Mouse (Mus musculus) hindbrain, postnatal 0 days (tissue): ENCODE measurements at regions not wholly inside any gene's neighbourhood (a gene's known extent, or its start where the extent isn't known, plus 50 kb on each side); places are given as distances from the start of the nearest gene placed in this dataset.

Source experiments
- ATAC-seq: fragments of 200-750 bp; cut with Nextera tagmentation; 2 replicates; pipeline ENCODE4 v1.8.0; 2017; ENCODE audit warnings: mild to moderate bottlenecking, moderate TSS enrichment, moderate library complexity
- DNase-seq: peaks from one replicate; pipeline ENCODE4 v3.0.0-alpha.2; 2015; ENCODE audit warnings: low spot score
- H3K27ac ChIP-seq: fragments of 300-500 bp; sonication (generic); 2 replicates; pipeline ENCODE4 v1.5.1; 2014; ENCODE audit warnings: mild to moderate bottlenecking
- H3K27me3 ChIP-seq: fragments of 300-500 bp; sonication (generic); 2 replicates; pipeline ENCODE4 v1.6.1; 2014; ENCODE audit warnings: low read length, mixed read lengths; ENCODE audit not compliant: insufficient read depth
- H3K36me3 ChIP-seq: fragments of 300-500 bp; sonication (generic); 2 replicates; pipeline ENCODE4 v1.6.1; 2014; ENCODE audit warnings: low read length, mixed read lengths; ENCODE audit not compliant: insufficient read depth
- H3K4me1 ChIP-seq: fragments of 300-500 bp; sonication (generic); 2 replicates; pipeline ENCODE4 v1.6.1; 2014; ENCODE audit warnings: antibody characterized with exemption, low read length, mixed read lengths; ENCODE audit not compliant: insufficient read depth
- H3K4me2 ChIP-seq: fragments of 300-500 bp; sonication (generic); 2 replicates; pipeline ENCODE4 v1.6.1; 2014; ENCODE audit warnings: low read depth, mild to moderate bottlenecking, low read length, moderate library complexity, mixed read lengths
- H3K4me3 ChIP-seq: fragments of 300-500 bp; sonication (generic); 2 replicates; pipeline ENCODE4 v1.5.1; 2014; ENCODE audit warnings: low read length
- H3K9ac ChIP-seq: fragments of 300-500 bp; sonication (generic); replicated peaks from 2 replicates; pipeline ENCODE4 v1.6.1; 2014; ENCODE audit warnings: mild to moderate bottlenecking, low read length, moderate library complexity, mixed read lengths
- H3K9me3 ChIP-seq: fragments of 300-500 bp; sonication (generic); 2 replicates; pipeline ENCODE4 v1.6.1; 2016; ENCODE audit warnings: low read length, mixed read lengths
- CTCF ChIP-seq: IDR thresholded peaks from 2 replicates; pipeline ENCODE4 v1.5.1; 2016; ENCODE audit warnings: antibody characterized with exemption, control low read depth, low read depth
- WGBS: fragments of 180-500 bp; shearing (Covaris S2); extraction: QIAGEN DNeasy Blood & Tissue Kit; methylation state at CpG from one replicate; pipeline ENCODE4 v1.1.7; 2014; 5-methylcytosine and 5-hydroxymethylcytosine counted together

DNA sequence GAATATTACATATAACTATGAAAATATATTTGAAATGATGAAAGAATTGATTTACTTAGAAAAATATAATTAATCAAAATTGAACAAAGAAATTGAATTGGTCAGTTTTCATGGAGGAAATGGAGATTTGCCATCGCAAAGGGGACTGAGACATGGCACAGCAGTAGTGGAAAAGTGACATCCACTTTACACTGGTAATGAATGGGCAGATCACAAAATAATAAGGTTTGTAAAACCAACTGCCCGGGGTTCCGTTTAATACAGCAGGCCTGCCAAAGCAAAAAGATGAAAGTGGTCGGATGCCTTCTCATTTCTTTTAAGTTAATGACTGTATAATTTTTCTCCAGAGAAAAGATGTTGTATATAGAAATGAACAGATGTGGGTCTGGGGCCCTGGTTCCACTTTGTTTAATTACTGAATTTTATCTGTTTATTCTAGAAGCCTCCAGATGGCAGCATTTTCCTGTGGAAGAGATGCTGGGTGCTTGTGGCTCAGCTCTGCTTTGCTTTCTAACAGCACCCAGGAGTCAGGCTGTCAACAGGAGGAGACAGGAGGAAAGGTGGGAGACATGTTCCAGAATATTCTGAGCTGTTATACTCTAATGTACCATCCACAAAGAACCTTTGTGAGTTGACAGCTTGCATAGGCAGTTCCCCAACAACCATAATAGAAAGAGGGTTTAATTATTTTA is 75.6 kb upstream of the Fbxl17 start:
- Histone ChIP-seq H3K27ac (no peak overlapping the region), H3K36me3 (no peaks in the 10 kb centered on the region), H3K9me3 (no peaks in the 10 kb centered on the region), H3K4me3 (no peak overlapping the region), H3K4me2 (no peak overlapping the region), H3K4me1 (no peaks in the 10 kb centered on the region), H3K9ac (no peak overlapping the region), H3K27me3 (no peaks in the 10 kb centered on the region)
- ATAC-seq (peak; percentile 45), DNase-seq (peak; percentile 88)
- WGBS: 55% methylated on average over 4 of the region's 4 CpGs
- peak; percentile 75 for TF ChIP-seq CTCF

GRCm38 (mm10) chr17:63582870-63583269 is 83.1 kb upstream of the Fbxl17 start:
- TF ChIP-seq CTCF: no peak
- ATAC-seq (no peak), DNase-seq (no peak)
- Histone ChIP-seq H3K36me3 (no peaks in the 10 kb centered on the region), H3K4me2 (no peak overlapping the region), H3K4me3 (no peak overlapping the region), H3K9ac (no peak overlapping the region), H3K27ac (no peak overlapping the region), H3K9me3 (no peaks in the 10 kb centered on the region), H3K4me1 (no peaks in the 10 kb centered on the region), H3K27me3 (no peaks in the 10 kb centered on the region)
- 54% methylated on average over 4 of the region's 4 CpGs for WGBS

GRCm38 (mm10) chr17:63607021-63607751 is 107.4 kb upstream of the Fbxl17 start:
- Histone ChIP-seq H3K4me3 (no peak overlapping the region), H3K27ac (no peak overlapping the region), H3K4me1 (0 out of 2 replicates have a peak, but pooled peaks cover 3% of the 10 kb centered on the region), H3K27me3 (no peaks in the 10 kb centered on the region), H3K4me2 (no peak overlapping the region), H3K9me3 (no peaks in the 10 kb centered on the region), H3K36me3 (no peaks in the 10 kb centered on the region), H3K9ac (no peak overlapping the region)
- no peak for TF ChIP-seq CTCF
- ATAC-seq: no peak
- no peak for DNase-seq
- 19% methylated on average over 7 of the region's 7 CpGs for WGBS

DNA sequence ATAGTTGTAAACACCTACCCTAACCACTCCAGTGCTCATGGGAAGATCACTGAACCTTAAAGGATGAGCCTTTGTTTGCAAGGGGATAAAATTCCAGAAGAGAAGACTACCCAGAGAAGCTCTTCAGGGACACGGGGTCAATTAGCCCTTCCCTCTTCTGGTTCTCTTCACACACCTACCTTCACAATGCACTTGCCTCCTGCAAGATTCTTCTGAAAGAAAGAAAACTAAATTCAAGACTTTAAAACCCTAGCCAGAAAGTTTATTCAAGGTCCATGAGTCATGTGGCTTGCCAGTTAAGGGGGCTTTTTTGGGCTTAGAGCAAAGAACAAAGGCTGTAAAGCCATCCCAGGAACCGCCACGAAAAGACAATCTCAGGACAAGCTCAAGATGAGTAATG is 122.9 kb upstream of the Fbxl17 start:
- no peaks in the 10 kb centered on the region for H3K27me3 ChIP-seq
- DNase-seq (no peak), ATAC-seq (no peak)
- 18% methylated on average over 3 of the region's 3 CpGs for WGBS
- no peak overlapping the region for H3K4me3 ChIP-seq
- H3K4me1 ChIP-seq: no peaks in the 10 kb centered on the region
- TF ChIP-seq CTCF: no peak
- no peaks in the 10 kb centered on the region for H3K36me3 ChIP-seq
- no peaks in the 10 kb centered on the region for H3K9me3 ChIP-seq
- no peak overlapping the region for H3K9ac ChIP-seq
- no peak overlapping the region for H3K27ac ChIP-seq
- no peak overlapping the region for H3K4me2 ChIP-seq

DNA sequence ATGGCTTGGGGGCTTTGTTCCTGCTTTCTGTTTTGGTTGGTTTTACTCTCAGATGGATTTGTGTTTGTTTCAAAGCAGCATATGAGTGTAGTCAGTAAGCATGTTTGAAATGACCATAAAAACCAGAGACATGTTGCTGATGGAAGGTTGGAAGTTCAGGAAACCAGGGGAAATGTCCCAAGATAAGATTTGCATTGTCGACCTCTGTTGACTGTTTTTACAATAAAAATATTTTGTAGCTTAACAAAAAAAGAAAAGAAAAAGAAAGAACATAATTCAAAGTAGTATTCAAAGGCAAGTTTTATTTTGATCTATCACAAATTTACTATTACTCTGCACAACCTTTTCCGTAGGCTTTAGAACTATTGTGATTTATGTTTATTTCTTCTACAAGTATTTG is 137.8 kb upstream of the Fbxl17 start:
- Histone ChIP-seq H3K27ac (no peak overlapping the region), H3K4me3 (no peak overlapping the region), H3K9ac (no peak overlapping the region), H3K4me2 (no peak overlapping the region), H3K9me3 (no peaks in the 10 kb centered on the region), H3K4me1 (no peaks in the 10 kb centered on the region), H3K36me3 (no peaks in the 10 kb centered on the region), H3K27me3 (no peaks in the 10 kb centered on the region)
- DNase-seq (no peak), ATAC-seq (no peak)
- 85% methylated on average over 2 of the region's 2 CpGs for WGBS
- TF ChIP-seq CTCF: no peak

DNA sequence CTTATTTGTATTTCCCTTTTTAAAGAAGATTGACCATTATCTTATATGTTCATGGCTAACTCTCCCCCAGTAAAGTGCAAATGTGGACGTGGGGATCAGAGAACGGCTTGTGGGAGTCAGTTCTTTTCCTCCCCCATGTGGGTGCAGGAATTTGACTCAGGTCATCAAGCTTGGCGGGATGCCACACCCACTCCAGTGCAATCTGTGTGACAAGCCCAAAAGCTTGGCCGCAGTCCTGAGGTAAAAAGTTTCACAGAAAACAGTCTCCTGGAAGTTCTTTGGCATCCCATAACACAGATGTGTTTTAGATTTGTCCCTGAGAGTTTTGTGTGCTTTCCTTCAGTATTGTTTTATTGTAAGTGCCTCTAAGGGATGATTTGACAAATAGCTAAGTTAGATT is 144.6 kb upstream of the Fbxl17 start:
- H3K4me2 ChIP-seq: no peak overlapping the region
- ATAC-seq (no peak), DNase-seq (no peak)
- H3K4me1 ChIP-seq: no peaks in the 10 kb centered on the region
- H3K9ac ChIP-seq: no peak overlapping the region
- 76% methylated on average over 4 of the region's 4 CpGs for WGBS
- no peak for TF ChIP-seq CTCF
- no peak overlapping the region for H3K4me3 ChIP-seq
- H3K36me3 ChIP-seq: no peaks in the 10 kb centered on the region
- H3K9me3 ChIP-seq: no peaks in the 10 kb centered on the region
- no peak overlapping the region for H3K27ac ChIP-seq
- H3K27me3 ChIP-seq: no peaks in the 10 kb centered on the region

GRCm38 (mm10) chr17:63657687-63658086 is 157.9 kb upstream of the Fbxl17 start:
- H3K27me3 ChIP-seq: no peaks in the 10 kb centered on the region
- ATAC-seq (no peak), DNase-seq (no peak)
- no peak overlapping the region for H3K4me3 ChIP-seq
- no peaks in the 10 kb centered on the region for H3K36me3 ChIP-seq
- 65% methylated on average over 6 of the region's 6 CpGs for WGBS
- H3K4me1 ChIP-seq: no peaks in the 10 kb centered on the region
- no peak overlapping the region for H3K27ac ChIP-seq
- no peak overlapping the region for H3K9ac ChIP-seq
- no peak overlapping the region for H3K4me2 ChIP-seq
- no peak for TF ChIP-seq CTCF
- no peaks in the 10 kb centered on the region for H3K9me3 ChIP-seq
